Mouse (Mus musculus) lung, adult 2 months (tissue): Measurements from ENCODE around the gene Tnpo3.

Experiments
- CTCF ChIP-seq: fragments of 200-500 bp; IDR thresholded peaks from 2 replicates; pipeline ENCODE4 v1.5.1; 2011; ENCODE audit warnings: mild to moderate bottlenecking, low read length, control low read depth; ENCODE audit not compliant: insufficient read depth
- POLR2A ChIP-seq: fragments of 200-500 bp; IDR thresholded peaks from 2 replicates; pipeline ENCODE4 v1.6.1; 2011; ENCODE audit warnings: low read depth, mild to moderate bottlenecking, control low read depth, low read length, borderline replicate concordance; ENCODE audit errors: extremely low read depth

GRCm38 (mm10) chr6:29634537-29634936 is 24.9 kb upstream of the Tnpo3 start:
- no peak for TF ChIP-seq CTCF
- no peak for TF ChIP-seq POLR2A
